In genomic region chr12:80168736-80169135, GRCm38 (mm10) we compare ENCODE assay signal across 8 mouse cellular contexts. TPM values are rescaled to one million over a fixed set of nuclear protein-coding genes. Genes with fewer than 3 reads are reported as not detected.
DNase-seq lines count a peak whose midpoint lies in the region; ATAC-seq lines count a peak whose summit lies in the region.

No protein-coding gene starts in this region.

- H3K4me1 ChIP-seq in heart, embryonic 13.5 days: peaks cover 17% of the 10 kb centered on the region
- H3K4me1 ChIP-seq in forebrain, embryonic 15.5 days: peaks cover 9% of the 10 kb centered on the region

- H3K4me3 ChIP-seq in heart, embryonic 13.5 days: peak overlapping the region; percentile 61
- H3K4me3 ChIP-seq in forebrain, embryonic 15.5 days: peak overlapping the region; percentile 75
- peak overlapping the region; percentile 45; the same call in 1 of the 2 replicates for H3K4me3 ChIP-seq in macrophage (ENCODE audit: inconsistent target)

- peak overlapping the region; percentile 58 for H3K4me2 ChIP-seq in heart, embryonic 13.5 days
- H3K4me2 ChIP-seq in forebrain, embryonic 15.5 days (replicated peaks): peak overlapping the region; percentile 38

- peak overlapping the region; percentile 62; the same call in 1 of the 2 replicates for H3K9ac ChIP-seq in heart, embryonic 13.5 days
- H3K9ac ChIP-seq in forebrain, embryonic 15.5 days (replicated peaks): peak overlapping the region; percentile 72; the same call in 1 of the 2 replicates

- WGBS in heart, embryonic 13.5 days: 53% methylated on average over 12 of the region's 12 CpGs
- 66% methylated on average over 12 of the region's 12 CpGs for WGBS in forebrain, embryonic 15.5 days
- 70% methylated on average over 12 of the region's 12 CpGs for WGBS in macrophage (ENCODE audit: missing documents)

- H3K79me2 ChIP-seq in macrophage (ENCODE audit: inconsistent target): no peaks in the 10 kb centered on the region

- H3K27ac ChIP-seq in heart, embryonic 13.5 days (replicated peaks): peak overlapping the region; percentile 89
- H3K27ac ChIP-seq in forebrain, embryonic 15.5 days (replicated peaks): no peak overlapping the region
- no peak overlapping the region for H3K27ac ChIP-seq in macrophage

- H3K36me3 ChIP-seq in heart, embryonic 13.5 days: peaks cover 92% of the 10 kb centered on the region
- H3K36me3 ChIP-seq in forebrain, embryonic 15.5 days: peaks cover 10% of the 10 kb centered on the region; the same call in 1 of the 2 replicates
- H3K36me3 ChIP-seq in macrophage (ENCODE audit: inconsistent target): peaks cover 17% of the 10 kb centered on the region; the same call in 1 of the 2 replicates

- ATAC-seq in heart, embryonic 13.5 days (ENCODE audit: extremely low read depth, insufficient number of reproducible peaks, low FRiP score, low TSS enrichment): no peak
- peak; percentile 23; the same call in 1 of the 2 replicates for ATAC-seq in forebrain, embryonic 15.5 days (replicated peaks)

- H3K9me3 ChIP-seq in heart, embryonic 13.5 days: no peaks in the 10 kb centered on the region
- H3K9me3 ChIP-seq in forebrain, embryonic 15.5 days: no peaks in the 10 kb centered on the region

- intact Hi-C loops in heart, postnatal 10 days (cut with DNase I): no loop called here
- intact Hi-C loops in left cerebral cortex, postnatal 14 days (cut with DNase I): no loop called here

- no peaks in the 10 kb centered on the region for H3K27me3 ChIP-seq in heart, embryonic 13.5 days (replicated peaks)
- no peaks in the 10 kb centered on the region for H3K27me3 ChIP-seq in forebrain, embryonic 15.5 days

- no peak for DNase-seq in heart, postnatal 10 days
- DNase-seq in ES-CJ7 (ENCODE audit: low read depth, low spot score): peak; percentile 58
- DNase-seq in left cerebral cortex, postnatal 14 days (ENCODE audit: low spot score in 2 of 2): no peak
- DNase-seq in right cerebral cortex, postnatal 36 days (ENCODE audit: low spot score in 2 of 2): no peak
- no peak for DNase-seq in layer of hippocampus, postnatal 25 days (ENCODE audit: extremely low spot score in 1 of 2, low spot score in 1 of 2)

RNA-seq across cellular contexts. Expression of gene Zfp36l1, which starts 55.9 kb away (rescaled TPM):
- 89.3 and 96.2 TPM in 2 replicates for polyA plus RNA-seq in heart, embryonic 13.5 days (2015; fragmentation: Nextera tagmentation; extraction: Ambion mirVana)
- total RNA-seq in heart, postnatal 10 days (2021): 100 to 1,000 TPM; 126 to 152 TPM
- polyA plus RNA-seq in forebrain, embryonic 15.5 days (2015; fragmentation: Nextera tagmentation; extraction: Ambion mirVana): 28.2 and 35.3 TPM in 2 replicates
- total RNA-seq in macrophage (2018; cell fraction: chromatin; rRNA removed): 100 to 1,000 TPM in 6 of 26 experiments, 10 to 100 TPM in 19, 1 to 10 TPM in 1; 6.7 to 210 (median 76.2) TPM
- 100 to 1,000 TPM in 24 of 26 experiments, 10 to 100 TPM in 2; 33.3 to 619 (median 245) TPM for total RNA-seq in macrophage (2018; cell fraction: cytosol; rRNA removed)
- total RNA-seq in macrophage (2018; cell fraction: nucleus; rRNA removed): 100 to 1,000 TPM in 23 of 26 experiments, 10 to 100 TPM in 3; 53.7 to 541 (median 230) TPM
- polyA plus RNA-seq in macrophage (2018): 99.2 to 134 TPM (median 127 TPM) in 3 replicates
- 10 to 100 TPM; 36.3 to 39.5 TPM for total RNA-seq in left cerebral cortex, postnatal 14 days (2021)
- 10 to 100 TPM; 37.2 to 40.8 TPM for total RNA-seq in layer of hippocampus, postnatal 25 days (2021)
